8 mouse cellular contexts compared by ENCODE assay signal in genomic region chr2:28278150-28278549, GRCm38 (mm10).
DNase-seq lines count a peak whose midpoint lies in the region; ATAC-seq and TF ChIP-seq lines count a peak whose summit lies in the region.

No protein-coding gene starts in this region.

- DNase-seq in ES-E14 (ENCODE audit: low read depth, low spot score), result peak; percentile 70
- peak; percentile 69 to 78 for DNase-seq in heart, postnatal 10 days
- DNase-seq in layer of hippocampus, adult 11-12 months (ENCODE audit: low spot score), result peak; percentile 84
- DNase-seq in lung, postnatal 10 days, result peak; percentile 88
- peak; percentile 80 for DNase-seq in right cerebral cortex, postnatal 14 days

- 0 out of 2 replicates have a peak, but pooled peaks have one; percentile 47 for ATAC-seq in embryonic facial prominence, embryonic 15.5 days (ENCODE audit: insufficient number of reproducible peaks, low FRiP score, low TSS enrichment, low read depth)
- ATAC-seq in inflammation-experienced regulatory T-cells, adult 6 months, result no peak

- no peaks in the 10 kb centered on the region for H3K27me3 ChIP-seq in embryonic facial prominence, embryonic 15.5 days

- H3K9ac ChIP-seq in ES-E14 (ENCODE audit: insufficient read depth, low read depth, low read length, poor library complexity, severe bottlenecking), result no peak overlapping the region
- H3K9ac ChIP-seq in embryonic facial prominence, embryonic 15.5 days, result no peak overlapping the region

- no peak for TF ChIP-seq POLR2A in bone marrow macrophage, adult 2 months (IDR thresholded peaks at IDR 0.05; ENCODE audit: borderline replicate concordance, low read depth, low read length)

- intact Hi-C loops in heart, postnatal 10 days (cut with DNase I), result loop anchor here (1.0 kb wide), 1 partner anchor 74 kb away; no protein-coding TSS in a partner anchor

- no peak overlapping the region for H3K27ac ChIP-seq in ES-E14 (ENCODE audit: insufficient read depth, low read depth, low read length, poor library complexity, severe bottlenecking)
- no peak overlapping the region for H3K27ac ChIP-seq in bone marrow macrophage, adult 2 months (ENCODE audit: insufficient read depth, low read depth, low read length)
- H3K27ac ChIP-seq in embryonic facial prominence, embryonic 15.5 days (replicated peaks), result peak overlapping the region; percentile 39; the same call in 1 of the 2 replicates

- no peak overlapping the region for H3K4me3 ChIP-seq in ES-E14 (ENCODE audit: insufficient read depth in 1 of 2, low read depth in 1 of 2, low read length in 2 of 2, poor library complexity in 1 of 2, severe bottlenecking in 1 of 2)
- H3K4me3 ChIP-seq in bone marrow macrophage, adult 2 months (ENCODE audit: insufficient read depth, low read length), result no peak overlapping the region
- H3K4me3 ChIP-seq in embryonic facial prominence, embryonic 15.5 days (replicated peaks), result no peak overlapping the region

- WGBS in embryonic facial prominence, embryonic 15.5 days, result 10% methylated on average over 7 of the region's 7 CpGs

- TF ChIP-seq CTCF in bone marrow macrophage, adult 2 months (IDR thresholded peaks at IDR 0.05; ENCODE audit: low read depth, low read length), result peak; percentile 44

- H3K9me3 ChIP-seq in ES-E14 (ENCODE audit: control insufficient read depth, insufficient read depth, low read depth, low read length), result no peaks in the 10 kb centered on the region
- H3K9me3 ChIP-seq in embryonic facial prominence, embryonic 15.5 days (replicated peaks), result no peaks in the 10 kb centered on the region

- no peak overlapping the region for H3K4me2 ChIP-seq in embryonic facial prominence, embryonic 15.5 days (replicated peaks)

- in situ Hi-C loops in ES-E14 (cut with MboI; ENCODE audit: low sequenced_read_pairs in 2 of 2, unreplicated experiment in 2 of 2), result no loop called here

- H3K36me3 ChIP-seq in ES-E14 (ENCODE audit: control insufficient read depth, insufficient read depth, low read length, poor library complexity, severe bottlenecking), result no peaks in the 10 kb centered on the region
- H3K36me3 ChIP-seq in embryonic facial prominence, embryonic 15.5 days, result no peaks in the 10 kb centered on the region

- no peaks in the 10 kb centered on the region; a peak in 1 of 4 replicates for H3K4me1 ChIP-seq in ES-E14 (ENCODE audit: control insufficient read depth in 2 of 2, insufficient read depth in 2 of 2, low read length in 2 of 2, poor library complexity in 1 of 2)
- H3K4me1 ChIP-seq in bone marrow macrophage, adult 2 months (ENCODE audit: control insufficient read depth, insufficient read depth, low read length), result no peaks in the 10 kb centered on the region; the same call in 1 of the 2 replicates
- H3K4me1 ChIP-seq in embryonic facial prominence, embryonic 15.5 days, result peaks cover 18% of the 10 kb centered on the region

TF ChIP-seq in ES-E14, 5 proteins besides CTCF, POLR2A, EP300 and RAD21:
- TF ChIP-seq CHD2 (IDR thresholded peaks at IDR 0.05; ENCODE audit: low read depth, low read length) (no peak), MAFK (IDR thresholded peaks at IDR 0.05; ENCODE audit: insufficient read depth, low read depth, low read length) (no peak), ZNF384 (IDR thresholded peaks at IDR 0.05; ENCODE audit: low read depth, low read length) (no peak), ZC3H11A (IDR thresholded peaks at IDR 0.05; ENCODE audit: borderline replicate concordance, low read depth, low read length) (0 out of 2 replicates have a peak, but pooled peaks have one; percentile 30), HCFC1 (IDR thresholded peaks at IDR 0.05; ENCODE audit: borderline replicate concordance, insufficient read depth, low read length) (no peak)
